Mouse (Mus musculus) layer of hippocampus, postnatal 14 days (tissue): Measurements from ENCODE around the gene Msantd2. TPM values are rescaled to one million over a fixed set of nuclear protein-coding genes. Genes with fewer than 3 reads are reported as not detected.

Experiments
- DNase-seq, 2 experiments: peaks; one replicate each; pipeline ENCODE4 v3.0.0; 2021 to 2022; ENCODE audit warnings: low spot score in 2 of 2, mixed read lengths in 1 of 2
- total RNA-seq, 2 experiments: library from RNA; stranded (reverse); gene quantifications; 2 replicates each; pipeline ENCODE4 v1.2.3; 2021

Msantd2 gene
- total RNA-seq, 2 experiments from 2014 or later, result 22.3 to 22.7 TPM

DNA sequence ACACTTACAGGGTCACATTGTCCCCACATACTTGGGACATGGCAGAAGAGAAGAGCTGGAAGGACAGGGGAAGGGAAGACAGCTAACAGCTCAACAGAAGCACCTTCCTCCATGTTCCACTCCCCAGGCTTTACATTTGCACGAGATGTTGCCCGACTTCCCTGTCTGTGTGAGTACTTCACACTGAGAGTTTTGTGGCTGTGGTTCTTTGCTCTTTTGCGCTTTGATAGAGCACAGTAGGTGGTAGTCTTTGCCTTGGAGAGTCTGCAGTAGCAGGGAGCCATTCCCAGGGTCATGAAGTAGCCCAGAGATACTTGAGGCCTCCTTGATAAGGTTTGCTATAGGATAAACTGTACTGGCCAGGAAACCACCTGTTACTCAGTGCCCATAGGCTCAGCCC is 11.1 kb downstream of the Msantd2 start:
- DNase-seq, result no peak

- DNase-seq, result no peak
Observed at GRCm38 (mm10) chr9:37501170-37501569, 12.1 kb downstream of the Msantd2 start.

- no peak for DNase-seq
Observed at GRCm38 (mm10) chr9:37504348-37504747, 15.2 kb downstream of the Msantd2 start.

GRCm38 (mm10) chr9:37506023-37506422 is 16.9 kb downstream of the Msantd2 start:
- DNase-seq, result peak in 1 of 2 experiments; percentile 57

DNA sequence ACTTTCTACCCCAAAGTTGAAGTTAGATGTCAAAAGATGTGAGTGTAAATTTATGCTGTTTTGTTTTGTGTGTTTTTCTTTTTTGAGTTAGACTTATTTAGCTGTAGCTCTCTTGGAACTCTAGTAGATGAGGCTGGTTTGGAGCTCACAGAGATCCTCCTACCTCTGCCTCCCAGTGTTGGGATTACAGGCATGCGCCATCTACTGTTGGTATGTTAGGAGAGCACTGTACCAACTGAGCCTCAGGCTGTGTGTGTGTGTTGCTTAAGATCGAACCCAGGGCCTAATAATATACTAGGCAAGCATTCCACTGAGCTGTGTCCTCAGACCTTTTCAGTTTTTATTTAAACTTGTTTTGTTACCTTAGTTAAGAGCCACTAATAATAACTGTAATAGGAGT is 23.0 kb downstream of the Msantd2 start:
- DNase-seq, result no peak

DNA sequence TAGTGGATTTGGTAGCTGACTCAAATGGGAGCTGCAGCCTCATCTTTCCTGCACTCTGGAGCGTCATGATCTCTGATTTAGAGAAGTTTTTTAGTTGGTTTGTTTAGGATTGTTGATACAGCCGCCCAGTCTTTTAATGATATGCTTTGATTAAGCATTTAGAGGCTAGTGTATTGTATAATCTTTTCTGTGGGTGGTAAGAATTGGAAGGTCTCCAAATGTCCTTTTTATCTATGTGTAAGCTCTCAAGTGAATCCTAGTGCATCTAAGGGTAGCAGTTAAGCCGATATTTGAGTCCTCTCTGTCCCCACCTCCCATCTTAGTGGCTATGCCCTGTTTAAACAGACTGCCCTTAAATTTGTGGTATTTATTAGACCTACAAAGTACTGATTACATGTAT is 25.3 kb downstream of the Msantd2 start:
- DNase-seq, result no peak

DNA sequence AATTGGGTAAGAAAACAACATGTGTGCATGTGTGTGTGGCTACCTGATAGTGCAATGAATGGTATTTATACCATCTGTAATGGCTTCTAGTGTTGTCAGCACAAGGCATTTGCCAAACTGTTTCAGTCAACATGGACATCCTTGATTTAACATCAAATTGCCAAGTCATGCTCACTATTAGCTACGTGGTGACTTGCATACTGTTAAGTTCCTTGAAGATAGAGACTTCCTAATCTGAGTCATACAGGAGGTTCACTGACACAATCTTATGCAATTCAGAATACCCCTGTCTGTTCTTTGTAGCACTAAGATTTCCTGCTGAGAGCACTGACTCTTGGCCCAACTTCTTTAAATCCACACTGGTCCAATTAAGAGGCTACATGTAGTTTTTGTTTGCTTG is 28.3 kb downstream of the Msantd2 start:
- no peak for DNase-seq

DNA sequence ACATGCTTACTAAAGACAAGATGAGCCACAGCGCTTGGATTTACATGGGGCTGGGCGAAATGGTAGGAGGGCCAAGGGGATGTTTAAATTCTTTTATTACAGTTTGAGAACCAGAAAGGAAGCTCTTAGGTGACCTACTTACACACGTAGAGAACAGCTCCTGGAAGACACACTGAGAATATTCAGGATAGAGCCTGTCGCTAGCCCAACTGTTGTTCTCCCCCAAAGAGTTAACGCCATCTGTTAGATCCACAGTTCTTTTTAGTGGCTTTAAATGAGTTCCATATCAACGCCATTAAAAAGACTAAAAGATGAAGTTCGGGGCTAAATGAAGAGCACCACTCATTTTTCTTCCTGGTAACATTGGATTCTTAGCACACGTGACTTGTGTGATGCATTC is 29.9 kb downstream of the Msantd2 start:
- DNase-seq, result no peak

GRCm38 (mm10) chr9:37519995-37520394 is 30.9 kb downstream of the Msantd2 start:
- no peak for DNase-seq

- DNase-seq, result no peak
Observed at GRCm38 (mm10) chr9:37525461-37525860, 36.3 kb downstream of the Msantd2 start.

GRCm38 (mm10) chr9:37526443-37527395 is 37.6 kb downstream of the Msantd2 start:
- DNase-seq, result no peak

DNA sequence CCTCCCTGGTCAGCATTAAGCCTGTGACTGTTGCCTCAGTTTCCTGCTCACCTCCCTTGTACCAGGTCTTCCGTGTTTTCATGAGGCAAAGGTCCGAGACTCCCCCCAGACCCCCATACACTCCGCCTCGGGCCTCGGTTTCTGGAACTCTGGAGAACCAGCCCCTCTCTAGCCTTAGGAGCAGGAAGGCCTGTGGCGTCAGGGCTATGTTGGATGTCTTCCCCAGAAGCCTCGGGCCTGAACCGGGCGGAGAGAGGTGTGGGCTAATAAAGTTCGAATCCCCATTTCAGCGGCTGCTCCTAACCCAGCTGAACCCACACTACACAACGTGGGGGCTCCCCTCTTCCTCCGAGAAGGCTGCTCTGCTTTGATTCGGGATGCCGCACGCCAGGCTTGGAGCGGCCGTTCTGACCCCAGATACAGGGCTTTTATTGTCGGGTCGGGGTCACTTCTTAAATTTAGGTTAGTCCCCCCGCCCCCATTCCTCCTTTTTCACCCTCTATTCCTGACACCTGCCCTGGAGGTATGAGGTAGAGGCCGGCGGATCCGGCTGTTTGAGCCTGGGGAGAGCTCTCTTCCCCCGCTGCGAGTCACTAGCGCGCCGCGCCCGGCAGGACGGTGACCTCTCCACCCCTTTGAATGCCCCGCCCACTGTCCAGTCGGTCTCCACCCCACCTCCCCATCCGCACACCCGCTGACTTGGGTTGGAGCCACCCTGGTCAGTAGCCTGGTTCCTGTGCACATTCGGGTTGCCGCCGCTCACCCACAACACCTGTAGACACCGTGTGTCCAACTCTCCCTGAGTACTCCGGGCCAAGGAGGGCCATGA is 38.5 kb downstream of the Msantd2 start, which contains the start of gene Esam:
TSS of gene Esam (plus strand) at position 683 of the 829 bp plus-strand sequence.
- no peak for DNase-seq

- DNase-seq, result no peak
Observed at GRCm38 (mm10) chr9:37528225-37528970, 39.3 kb downstream of the Msantd2 start.

DNA sequence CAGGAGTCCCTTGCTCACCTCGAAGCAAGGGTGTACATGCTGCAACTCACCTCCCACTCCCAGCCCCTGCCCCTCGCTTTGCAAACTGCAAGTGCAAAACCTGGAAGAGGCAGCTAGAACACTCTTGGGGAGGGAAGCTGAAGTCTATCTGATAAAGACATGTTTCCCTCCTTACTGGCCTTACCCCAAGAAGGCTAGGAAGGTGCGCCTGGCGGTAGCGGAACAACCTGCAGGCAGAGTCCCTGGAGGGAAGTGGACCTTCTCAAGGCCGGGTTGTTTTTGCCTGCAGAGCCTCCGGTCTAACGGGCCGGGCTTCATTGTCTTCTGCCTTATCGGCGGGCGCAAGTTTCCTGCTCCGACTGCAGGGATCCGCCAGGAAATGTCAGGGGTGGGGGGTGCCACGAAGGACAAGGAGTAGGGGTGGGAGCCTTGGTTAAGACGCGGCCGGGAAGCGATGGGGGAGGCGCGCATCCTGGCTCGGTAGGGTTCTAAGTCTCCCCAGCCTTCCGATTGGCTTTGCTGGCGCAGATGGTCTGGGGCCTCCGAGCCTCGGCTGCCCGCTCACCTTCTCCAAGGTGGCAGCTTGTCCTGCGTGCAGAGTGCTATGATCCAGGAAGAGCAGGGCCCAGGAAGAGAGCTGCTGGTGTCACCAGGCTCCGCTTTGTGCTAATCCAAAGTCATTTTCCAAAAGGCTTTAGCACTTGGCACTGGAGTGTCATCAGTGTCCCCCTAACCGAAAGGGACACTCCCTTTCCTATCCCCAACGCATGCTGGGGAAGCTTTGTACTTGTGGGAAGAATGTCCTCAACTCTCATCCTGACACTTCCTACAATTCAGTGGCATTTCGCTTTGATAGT is 41.1 kb downstream of the Msantd2 start:
- no peak for DNase-seq

DNA sequence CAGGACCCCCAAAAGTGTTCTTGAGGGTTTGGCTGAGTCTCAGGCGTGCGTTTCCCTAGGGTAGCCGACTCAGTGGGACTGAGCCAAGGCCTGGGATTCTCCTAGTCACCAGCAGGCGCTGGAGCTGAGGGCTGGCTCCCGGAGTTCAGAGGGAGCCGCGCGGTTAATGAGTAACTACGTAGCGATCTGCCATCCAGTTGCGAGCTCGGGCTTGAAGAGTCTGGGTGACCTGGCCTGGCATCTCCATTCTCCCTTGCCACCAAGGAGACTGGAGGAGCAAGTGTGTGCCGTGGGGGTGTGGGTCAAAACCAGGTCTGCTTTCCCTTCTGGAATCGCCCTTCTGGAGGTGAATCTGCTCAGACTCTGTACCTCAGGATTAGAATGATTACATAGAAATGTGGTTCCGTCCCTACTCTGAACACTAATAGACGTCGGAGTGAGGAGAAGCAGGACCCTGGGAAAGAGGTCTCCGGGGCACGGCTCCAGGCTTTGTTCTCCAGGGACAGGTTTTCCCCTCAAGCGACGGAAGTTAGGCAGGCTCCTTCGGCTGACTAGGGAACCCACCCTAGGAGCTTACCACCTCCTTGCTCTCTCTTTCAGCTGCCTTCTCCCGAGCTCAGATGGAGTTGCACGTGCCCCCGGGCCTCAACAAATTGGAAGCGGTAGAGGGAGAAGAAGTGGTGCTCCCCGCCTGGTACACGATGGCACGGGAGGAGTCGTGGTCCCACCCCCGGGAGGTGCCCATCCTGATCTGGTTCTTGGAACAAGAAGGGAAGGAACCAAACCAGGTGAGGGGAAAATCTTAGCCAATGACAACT is 42.0 kb downstream of the Msantd2 start:
- DNase-seq, result no peak

DNA sequence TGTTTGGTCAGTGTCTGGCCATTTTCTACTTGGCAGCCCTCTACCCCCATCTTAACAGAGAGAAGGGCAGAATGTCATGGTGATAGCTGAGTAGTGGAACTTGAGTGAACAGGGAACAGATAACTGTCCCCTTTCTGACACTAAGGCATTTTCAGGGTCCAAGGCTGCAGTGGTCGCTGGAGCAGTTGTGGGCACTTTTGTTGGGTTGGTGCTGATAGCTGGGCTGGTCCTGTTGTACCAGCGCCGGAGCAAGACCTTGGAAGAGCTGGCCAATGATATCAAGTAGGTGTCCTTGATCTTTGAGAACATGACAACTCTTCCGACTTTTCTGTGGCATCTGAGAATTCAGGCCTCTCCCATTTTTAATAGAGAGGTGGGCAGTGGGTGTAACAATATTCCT is 47.7 kb downstream of the Msantd2 start:
- no peak for DNase-seq

DNA sequence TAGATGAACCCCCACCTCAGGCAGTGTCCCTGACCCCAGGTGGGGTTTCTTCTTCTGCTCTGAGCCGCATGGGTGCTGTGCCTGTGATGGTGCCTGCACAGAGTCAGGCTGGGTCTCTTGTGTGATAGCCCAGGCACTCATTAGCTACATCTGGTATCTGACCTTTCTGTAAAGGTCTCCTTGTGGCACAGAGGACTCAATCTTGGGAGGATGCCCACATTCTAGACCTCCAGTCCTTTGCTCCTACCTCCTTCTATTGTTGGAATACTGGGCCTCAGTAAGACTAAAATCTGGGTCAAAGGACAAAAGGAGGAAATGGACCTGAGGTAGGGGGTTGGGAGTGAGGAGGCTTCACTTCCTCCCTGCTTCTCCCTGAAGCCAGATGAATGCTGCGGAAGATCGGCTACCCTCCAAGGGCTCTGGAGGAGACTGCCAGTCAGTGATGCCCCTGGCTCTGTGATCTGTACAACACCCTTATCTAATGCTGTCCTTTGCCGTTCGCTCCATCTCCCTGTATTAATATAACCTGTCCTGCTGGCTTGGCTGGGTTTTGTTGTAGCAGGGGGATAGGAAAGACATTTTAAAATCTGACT is 48.6 kb downstream of the Msantd2 start:
- no peak for DNase-seq

DNA sequence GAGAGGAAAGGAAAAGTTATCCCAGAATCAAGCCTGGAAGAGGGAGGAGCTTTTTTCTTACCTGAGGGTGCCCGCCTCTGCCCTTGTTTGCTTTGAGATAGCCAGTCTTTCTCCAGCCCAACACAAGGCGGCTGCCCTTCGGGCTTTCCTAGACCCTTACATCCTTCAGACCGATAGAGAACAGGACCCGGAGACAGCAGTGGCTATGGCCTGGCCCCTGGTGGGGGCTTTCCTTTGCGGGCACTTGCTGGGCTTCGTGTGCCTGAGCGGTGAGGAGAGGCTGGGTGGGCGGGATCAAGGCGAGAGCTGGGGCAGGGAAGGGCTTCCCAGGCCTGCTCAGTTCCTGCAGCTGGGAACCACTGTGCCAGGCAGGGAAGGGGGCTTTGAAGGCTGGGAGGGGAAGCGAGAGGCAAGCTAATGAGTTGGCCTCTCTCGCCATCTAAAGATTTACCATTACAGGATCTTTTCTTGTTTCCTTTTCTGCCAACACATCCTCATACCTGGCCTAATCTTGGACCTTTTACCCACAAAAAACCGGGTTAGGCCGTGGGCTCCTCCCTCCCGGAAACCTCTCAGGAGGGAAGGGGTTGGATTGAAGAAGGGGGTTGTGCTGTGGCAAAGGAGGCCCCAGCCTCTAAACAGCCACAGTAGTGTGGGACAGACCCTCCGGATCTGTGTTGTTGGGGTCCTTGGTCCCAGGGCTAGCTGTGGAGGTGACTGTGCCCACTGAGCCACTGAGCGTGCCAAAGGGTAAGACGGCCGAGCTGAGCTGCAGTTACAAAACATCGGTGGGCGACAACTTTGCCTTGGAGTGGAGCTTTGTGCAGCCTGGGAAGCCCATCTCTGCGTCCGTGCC is 50.3 kb downstream of the Msantd2 start, which contains the start of gene Vsig2:
TSS of gene Vsig2 (plus strand) at position 86 of the 856 bp plus-strand sequence.
- DNase-seq, result no peak
